Mouse (Mus musculus): Measurements from ENCODE around the gene Zcchc10.

GRCm38 (mm10) chr11:53345738-53346137 is 21.3 kb downstream of the Zcchc10 start:
- TF ChIP-seq TCF12 (IDR thresholded peaks at IDR 0.05; ENCODE audit: insufficient read depth, poor library complexity, severe bottlenecking): no peak
- no peak for TF ChIP-seq MYOG (IDR thresholded peaks at IDR 0.05; ENCODE audit: control insufficient read depth in 1 of 3, insufficient read depth in 1 of 3, insufficient read length in 2 of 3, low read depth in 2 of 3)
- no peak for TF ChIP-seq POLR2A (IDR thresholded peaks at IDR 0.05; ENCODE audit: insufficient read length, low read depth)
- no peak for TF ChIP-seq TCF3 (IDR thresholded peaks at IDR 0.05; ENCODE audit: insufficient read length, low read depth)

Data from myocyte (in vitro differentiated cells).